Mouse (Mus musculus): Measurements from ENCODE around the gene Zdhhc11. TPM values are rescaled to one million over a fixed set of nuclear protein-coding genes. Genes with fewer than 3 reads are reported as not detected.
"Not testable (repeated sequence)": the region's sequence is repeated elsewhere in the genome, so short reads cannot be mapped to it uniquely, and the experiment has no call there.

Gene Zdhhc11
- total RNA-seq, 1 experiment from 2014 or later: not detected

GRCm38 (mm10) chr13:74000519-74000918 lies 36.9 kb downstream of the Zdhhc11 start:
- ATAC-seq (replicated peaks; ENCODE audit: insufficient number of reproducible peaks, low FRiP score, low TSS enrichment, poor library complexity, severe bottlenecking): no peak

GRCm38 (mm10) chr13:74000961-74001360 lies 37.3 kb downstream of the Zdhhc11 start:
- no peak for ATAC-seq (replicated peaks; ENCODE audit: insufficient number of reproducible peaks, low FRiP score, low TSS enrichment, poor library complexity, severe bottlenecking)

- ATAC-seq (replicated peaks; ENCODE audit: insufficient number of reproducible peaks, low FRiP score, low TSS enrichment, poor library complexity, severe bottlenecking): no peak
Measured at GRCm38 (mm10) chr13:74001492-74001891, 37.8 kb downstream of the Zdhhc11 start.

- ATAC-seq (replicated peaks; ENCODE audit: insufficient number of reproducible peaks, low FRiP score, low TSS enrichment, poor library complexity, severe bottlenecking): not testable (repeated sequence)
Measured at GRCm38 (mm10) chr13:74006881-74007280, 43.2 kb downstream of the Zdhhc11 start.

- not testable (repeated sequence) for ATAC-seq (replicated peaks; ENCODE audit: insufficient number of reproducible peaks, low FRiP score, low TSS enrichment, poor library complexity, severe bottlenecking)
Measured at GRCm38 (mm10) chr13:74008216-74008615, 44.6 kb downstream of the Zdhhc11 start.

- ATAC-seq (replicated peaks; ENCODE audit: insufficient number of reproducible peaks, low FRiP score, low TSS enrichment, poor library complexity, severe bottlenecking): peak; percentile 66
Measured at GRCm38 (mm10) chr13:74008948-74009718, 45.5 kb downstream of the Zdhhc11 start, which contains the start of gene Tppp. Tppp (plus strand) TSS chr13:74009407.

- ATAC-seq (replicated peaks; ENCODE audit: insufficient number of reproducible peaks, low FRiP score, low TSS enrichment, poor library complexity, severe bottlenecking): no peak
Measured at GRCm38 (mm10) chr13:74009791-74010614, 46.4 kb downstream of the Zdhhc11 start.

- ATAC-seq (replicated peaks; ENCODE audit: insufficient number of reproducible peaks, low FRiP score, low TSS enrichment, poor library complexity, severe bottlenecking): no peak
Measured at GRCm38 (mm10) chr13:74010678-74011077, 47.0 kb downstream of the Zdhhc11 start.

- ATAC-seq (replicated peaks; ENCODE audit: insufficient number of reproducible peaks, low FRiP score, low TSS enrichment, poor library complexity, severe bottlenecking): no peak
Measured at GRCm38 (mm10) chr13:74015908-74016307, 52.3 kb downstream of the Zdhhc11 start.

GRCm38 (mm10) chr13:74017426-74017825 lies 53.8 kb downstream of the Zdhhc11 start:
- ATAC-seq (replicated peaks; ENCODE audit: insufficient number of reproducible peaks, low FRiP score, low TSS enrichment, poor library complexity, severe bottlenecking): no peak

GRCm38 (mm10) chr13:74019006-74019405 lies 55.4 kb downstream of the Zdhhc11 start:
- not testable (repeated sequence) for ATAC-seq (replicated peaks; ENCODE audit: insufficient number of reproducible peaks, low FRiP score, low TSS enrichment, poor library complexity, severe bottlenecking)

- no peak for ATAC-seq (replicated peaks; ENCODE audit: insufficient number of reproducible peaks, low FRiP score, low TSS enrichment, poor library complexity, severe bottlenecking)
Measured at GRCm38 (mm10) chr13:74025151-74026081, 61.8 kb downstream of the Zdhhc11 start.

- ATAC-seq (replicated peaks; ENCODE audit: insufficient number of reproducible peaks, low FRiP score, low TSS enrichment, poor library complexity, severe bottlenecking): no peak
Measured at GRCm38 (mm10) chr13:74026215-74026614, 62.6 kb downstream of the Zdhhc11 start.

- ATAC-seq (replicated peaks; ENCODE audit: insufficient number of reproducible peaks, low FRiP score, low TSS enrichment, poor library complexity, severe bottlenecking): no peak
Measured at GRCm38 (mm10) chr13:74028116-74028515, 64.5 kb downstream of the Zdhhc11 start.

- no peak for ATAC-seq (replicated peaks; ENCODE audit: insufficient number of reproducible peaks, low FRiP score, low TSS enrichment, poor library complexity, severe bottlenecking)
Measured at GRCm38 (mm10) chr13:74029013-74029412, 65.4 kb downstream of the Zdhhc11 start.

GRCm38 (mm10) chr13:74030691-74031090 lies 67.0 kb downstream of the Zdhhc11 start:
- ATAC-seq (replicated peaks; ENCODE audit: insufficient number of reproducible peaks, low FRiP score, low TSS enrichment, poor library complexity, severe bottlenecking): no peak

- no peak for ATAC-seq (replicated peaks; ENCODE audit: insufficient number of reproducible peaks, low FRiP score, low TSS enrichment, poor library complexity, severe bottlenecking)
Measured at GRCm38 (mm10) chr13:74031133-74031532, 67.5 kb downstream of the Zdhhc11 start.

- no peak for ATAC-seq (replicated peaks; ENCODE audit: insufficient number of reproducible peaks, low FRiP score, low TSS enrichment, poor library complexity, severe bottlenecking)
Measured at GRCm38 (mm10) chr13:74034756-74035155, 71.1 kb downstream of the Zdhhc11 start.

GRCm38 (mm10) chr13:74035776-74036175 lies 72.1 kb downstream of the Zdhhc11 start:
- ATAC-seq (replicated peaks; ENCODE audit: insufficient number of reproducible peaks, low FRiP score, low TSS enrichment, poor library complexity, severe bottlenecking): no peak
